8 mouse cellular contexts compared by ENCODE assay signal in the genomic region with DNA sequence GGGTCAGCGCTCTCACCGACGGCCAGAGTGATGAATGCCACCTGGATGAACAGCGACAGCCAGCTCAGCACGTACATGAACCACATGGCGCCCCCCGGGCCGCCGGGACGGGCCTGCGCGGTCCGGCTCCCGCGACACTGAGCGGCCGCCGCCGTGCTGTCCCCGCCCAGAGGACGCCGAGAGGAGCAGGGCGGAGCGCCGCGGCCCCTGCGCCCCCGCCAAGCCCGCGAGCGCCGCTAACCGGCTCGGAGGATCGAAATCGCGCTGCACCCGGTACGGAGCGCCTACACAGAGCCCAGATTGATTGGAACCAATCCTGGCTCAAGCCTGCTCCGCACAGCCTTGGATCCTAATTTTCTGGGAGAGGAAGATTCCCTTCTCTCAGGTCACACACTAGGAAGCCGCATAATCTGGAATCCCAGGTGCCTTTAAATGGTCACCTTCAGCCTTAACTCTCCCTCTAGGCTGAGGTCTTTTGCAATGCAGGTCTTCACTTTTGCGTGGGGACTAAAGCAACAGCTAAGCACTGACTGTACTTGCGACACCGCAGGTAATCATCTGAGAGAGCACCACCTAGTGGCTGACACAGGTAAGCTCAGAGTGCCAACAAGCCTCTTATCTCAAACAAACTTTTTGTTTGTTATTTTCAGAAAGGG. TPM values are rescaled to one million over a fixed set of nuclear protein-coding genes. Genes with fewer than 3 reads are reported as not detected.
DNase-seq lines count a peak whose midpoint lies in the region; ATAC-seq and TF ChIP-seq lines count a peak whose summit lies in the region.

A gene (minus strand): TSS at position 176 of the 656 bp plus-strand sequence.

- peaks cover 7% of the 10 kb centered on the region for H3K27me3 ChIP-seq in G1E (ENCODE audit: insufficient read depth, low read length)
- no peaks in the 10 kb centered on the region for H3K27me3 ChIP-seq in forebrain, embryonic 16.5 days (replicated peaks; ENCODE audit: control insufficient read depth, insufficient read depth, low read length)
- H3K27me3 ChIP-seq in lung, embryonic 14.5 days (ENCODE audit: insufficient read depth, low read length) = no peaks in the 10 kb centered on the region
- no peaks in the 10 kb centered on the region for H3K27me3 ChIP-seq in thymus, adult 2 months (ENCODE audit: control insufficient read depth, insufficient read depth, low read length)

- WGBS in forebrain, embryonic 16.5 days = under 1% methylated on average over 45 of the region's 45 CpGs
- under 1% methylated on average over 45 of the region's 45 CpGs for WGBS in lung, embryonic 14.5 days
- whole genome bisulfite sequencing in olfactory bulb, adult 2 months = under 1% methylated on average over 45 of the region's 45 CpGs
- WGBS in thymus, adult 2 months = under 1% methylated on average over 45 of the region's 45 CpGs

- H3K4me1 ChIP-seq in G1E (ENCODE audit: insufficient read depth, low read depth, low read length) = peaks cover 54% of the 10 kb centered on the region
- H3K4me1 ChIP-seq in forebrain, embryonic 16.5 days (replicated peaks; ENCODE audit: control insufficient read depth, insufficient read depth, low read length) = peaks cover 21% of the 10 kb centered on the region
- H3K4me1 ChIP-seq in lung, embryonic 14.5 days (ENCODE audit: insufficient read depth) = peaks cover 7% of the 10 kb centered on the region; the same call in 1 of the 2 replicates
- H3K4me1 ChIP-seq in olfactory bulb, adult 2 months (ENCODE audit: control insufficient read depth, insufficient read depth, low read length) = peaks cover 18% of the 10 kb centered on the region
- H3K4me1 ChIP-seq in thymus, adult 2 months (replicated peaks; ENCODE audit: control insufficient read depth, insufficient read depth, low read length) = peaks cover 11% of the 10 kb centered on the region

- H3K9me3 ChIP-seq in G1E (replicated peaks) = no peaks in the 10 kb centered on the region
- H3K9me3 ChIP-seq in forebrain, embryonic 16.5 days (ENCODE audit: control insufficient read depth, low read length) = no peaks in the 10 kb centered on the region
- H3K9me3 ChIP-seq in lung, embryonic 14.5 days (ENCODE audit: low read depth, low read length) = no peaks in the 10 kb centered on the region

- H3K9ac ChIP-seq in forebrain, embryonic 16.5 days (replicated peaks; ENCODE audit: low read depth, low read length) = peak within 1 kb of the TSS; percentile 92
- peak within 1 kb of the TSS; percentile 95 for H3K9ac ChIP-seq in lung, embryonic 14.5 days

- TF ChIP-seq POLR2A in olfactory bulb, adult 2 months (IDR thresholded peaks at IDR 0.05; ENCODE audit: insufficient read depth, low read depth, low read length) = peak; percentile 88
- TF ChIP-seq POLR2A in thymus, adult 2 months (IDR thresholded peaks at IDR 0.05; ENCODE audit: control insufficient read depth, extremely low read depth, insufficient read depth, low read length, poor library complexity) = peak; percentile 82

- intact Hi-C loops in heart, postnatal 36 days (cut with DNase I) = loop anchor here (1.0 kb wide), 2 partner anchors 17 to 20 kb away; no protein-coding TSS in a partner anchor

- peak within 1 kb of the TSS; percentile 62 for H3K27ac ChIP-seq in forebrain, embryonic 16.5 days (ENCODE audit: low read length)
- peak within 1 kb of the TSS; percentile 89 for H3K27ac ChIP-seq in layer of hippocampus, adult 2 months
- H3K27ac ChIP-seq in lung, embryonic 14.5 days (ENCODE audit: low read depth) = peak within 1 kb of the TSS; percentile 79
- H3K27ac ChIP-seq in olfactory bulb, adult 2 months (ENCODE audit: insufficient read depth, low read depth, low read length) = peak within 1 kb of the TSS; percentile 79
- peak within 1 kb of the TSS; percentile 78 for H3K27ac ChIP-seq in thymus, adult 2 months (ENCODE audit: control insufficient read depth, insufficient read depth, low read length)

- H3K4me2 ChIP-seq in forebrain, embryonic 16.5 days (ENCODE audit: low read length) = peak within 1 kb of the TSS; percentile 62
- peak within 1 kb of the TSS; percentile 89 for H3K4me2 ChIP-seq in lung, embryonic 14.5 days

- peak; percentile 78 for TF ChIP-seq CTCF in G1E (IDR thresholded peaks at IDR 0.05; ENCODE audit: low read depth, low read length)
- peak; percentile 82 for TF ChIP-seq CTCF in layer of hippocampus, adult 2 months (conservative IDR thresholded peaks at IDR 0.05)
- TF ChIP-seq CTCF in lung, embryonic 14.5 days (IDR thresholded peaks at IDR 0.05; ENCODE audit: low read depth) = peak; percentile 80
- TF ChIP-seq CTCF in olfactory bulb, adult 2 months (IDR thresholded peaks at IDR 0.05; ENCODE audit: insufficient read depth, low read depth, low read length) = peak; percentile 62
- peak; percentile 86; the same call in 1 of the 2 replicates for TF ChIP-seq CTCF in thymus, adult 2 months (IDR thresholded peaks at IDR 0.05; ENCODE audit: borderline replicate concordance, control insufficient read depth, extremely low read depth, insufficient read depth, low read length, poor library complexity)

- H3K36me3 ChIP-seq in G1E (replicated peaks) = peaks cover 37% of the 10 kb centered on the region
- no peaks in the 10 kb centered on the region; the same call in 1 of the 2 replicates for H3K36me3 ChIP-seq in forebrain, embryonic 16.5 days (ENCODE audit: control insufficient read depth, insufficient read depth)
- peaks cover 29% of the 10 kb centered on the region for H3K36me3 ChIP-seq in lung, embryonic 14.5 days (ENCODE audit: insufficient read depth)
- peaks cover 8% of the 10 kb centered on the region for H3K36me3 ChIP-seq in thymus, adult 2 months (ENCODE audit: control insufficient read depth, insufficient read depth, low read length)

- H3K4me3 ChIP-seq in G1E (ENCODE audit: low read depth, low read length) = peak within 1 kb of the TSS; percentile 82
- peak within 1 kb of the TSS; percentile 88 for H3K4me3 ChIP-seq in forebrain, embryonic 16.5 days (replicated peaks; ENCODE audit: low read length)
- peak within 1 kb of the TSS; percentile 99 for H3K4me3 ChIP-seq in layer of hippocampus, adult 2 months
- H3K4me3 ChIP-seq in lung, embryonic 14.5 days (ENCODE audit: low read depth, low read length) = peak within 1 kb of the TSS; percentile 92
- peak within 1 kb of the TSS; percentile 87 for H3K4me3 ChIP-seq in olfactory bulb, adult 2 months (ENCODE audit: insufficient read depth, low read depth, low read length)
- peak within 1 kb of the TSS; percentile 91 for H3K4me3 ChIP-seq in thymus, adult 2 months (ENCODE audit: control insufficient read depth, insufficient read depth, low read length)

- ATAC-seq in G1E (ENCODE audit: extremely low read depth, insufficient number of reproducible peaks, low FRiP score, poor library complexity, severe bottlenecking) = peak; percentile 51
- ATAC-seq in forebrain, embryonic 16.5 days = peak; percentile 99
- peak; percentile 98 for ATAC-seq in lung, embryonic 14.5 days (ENCODE audit: insufficient read depth)

- peak; percentile 92 for DNase-seq in G1E (ENCODE audit: low spot score)
- DNase-seq in cerebellum, adult 18-20 months = peak; percentile 92 to 94
- peak; percentile 92 to 94 for DNase-seq in heart, postnatal 36 days
- DNase-seq in layer of hippocampus, adult 2 months (ENCODE audit: low spot score in 2 of 2) = peak; percentile 90 to 94
- DNase-seq in lung, embryonic 14.5 days = peak; percentile 95
- peak; percentile 91 for DNase-seq in thymus, adult 2 months

RNA-seq across cellular contexts. Expression of the gene that starts here (rescaled TPM):
- 47.8 and 50.0 TPM in 2 replicates for total RNA-seq in G1E (2014; fragmentation: Nextera tagmentation)
- 32.5 and 35.4 TPM in 2 replicates for total RNA-seq in G1E (2017)
- 30.3 and 34.6 TPM in 2 replicates for polyA plus RNA-seq in G1E (2012)
- 63.1 and 79.0 TPM in 2 replicates for polyA plus RNA-seq in forebrain, embryonic 16.5 days (2015; fragmentation: Nextera tagmentation; extraction: Ambion mirVana)
- 10 to 100 TPM; 83.1 to 86.0 TPM for total RNA-seq in heart, postnatal 36 days (2021)
- 10 to 100 TPM; 51.8 to 55.3 TPM for total RNA-seq in layer of hippocampus, adult 2 months (2021)
- 74.7 and 77.4 TPM in 2 replicates for polyA plus RNA-seq in lung, embryonic 14.5 days (2014; fragmentation: Nextera tagmentation; extraction: Ambion mirVana)
- 568 TPM in 1 of 2 replicates, not detected in the other for polyA plus RNA-seq in olfactory bulb, adult 2 months (2012; ENCODE audit: insufficient read depth, insufficient read length, low replicate concordance, missing spikeins)
- polyA plus RNA-seq in thymus, adult 2 months (2012; rRNA removed) = 183 and 190 TPM in 2 replicates

Comparison
In these comparisons a context has a peak if more than half of its experiments do, and no peak if none do; other contexts are left out.
1. Peak in every context shown above with its lines: DNase-seq, ATAC-seq, H3K4me3 ChIP-seq and H3K27ac ChIP-seq.